Mouse (Mus musculus): ENCODE results near the gene Mbl2.

DNA sequence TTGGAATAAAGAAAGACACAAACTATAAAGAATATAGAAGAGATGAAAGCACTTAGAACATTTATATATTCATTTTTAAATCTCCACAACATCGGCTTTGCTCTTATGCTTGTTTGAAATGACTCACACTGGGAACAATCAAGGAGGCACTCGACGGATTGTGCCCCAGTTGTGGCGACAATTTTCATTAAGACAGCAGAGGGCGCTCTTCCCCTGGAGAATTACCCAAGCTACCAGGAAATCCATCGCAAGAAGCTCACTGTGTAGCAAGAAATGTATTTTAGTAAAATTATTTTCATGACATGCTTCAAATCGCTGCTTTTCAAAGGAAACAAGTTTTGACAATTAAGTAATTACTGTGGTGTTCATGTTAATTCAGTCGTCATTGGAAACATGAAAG lies 16.1 kb downstream of the Mbl2 start:
- peak; percentile 83 for TF ChIP-seq CTCF (IDR thresholded peaks at IDR 0.05; ENCODE audit: extremely low read depth, insufficient read depth, low read length)
- no peak for TF ChIP-seq POLR2A (IDR thresholded peaks at IDR 0.05; ENCODE audit: extremely low read depth, insufficient read depth, low read length)

Measured in cortical plate, adult 2 months (tissue).